Mouse (Mus musculus) splenic B cell, adult 2 months (primary cell): ENCODE data around the gene Mycbp.

Experiments
- DNase-seq: peaks from one replicate; pipeline ENCODE4 v3.0.0-alpha.2; 2011; ENCODE audit warnings: low read depth, low spot score
- H3K27me3 ChIP-seq: 2 replicates; pipeline ENCODE4 v1.6.1; 2012; ENCODE audit warnings: mild to moderate bottlenecking, low read length, moderate library complexity, mixed read lengths; ENCODE audit not compliant: control insufficient read depth, poor library complexity, insufficient read depth, severe bottlenecking
- H3K36me3 ChIP-seq: 2 replicates; pipeline ENCODE4 v1.6.1; 2012; ENCODE audit warnings: mild to moderate bottlenecking, low read length, moderate library complexity, mixed read lengths; ENCODE audit not compliant: control insufficient read depth, poor library complexity, insufficient read depth, severe bottlenecking

Gene Mycbp

DNA sequence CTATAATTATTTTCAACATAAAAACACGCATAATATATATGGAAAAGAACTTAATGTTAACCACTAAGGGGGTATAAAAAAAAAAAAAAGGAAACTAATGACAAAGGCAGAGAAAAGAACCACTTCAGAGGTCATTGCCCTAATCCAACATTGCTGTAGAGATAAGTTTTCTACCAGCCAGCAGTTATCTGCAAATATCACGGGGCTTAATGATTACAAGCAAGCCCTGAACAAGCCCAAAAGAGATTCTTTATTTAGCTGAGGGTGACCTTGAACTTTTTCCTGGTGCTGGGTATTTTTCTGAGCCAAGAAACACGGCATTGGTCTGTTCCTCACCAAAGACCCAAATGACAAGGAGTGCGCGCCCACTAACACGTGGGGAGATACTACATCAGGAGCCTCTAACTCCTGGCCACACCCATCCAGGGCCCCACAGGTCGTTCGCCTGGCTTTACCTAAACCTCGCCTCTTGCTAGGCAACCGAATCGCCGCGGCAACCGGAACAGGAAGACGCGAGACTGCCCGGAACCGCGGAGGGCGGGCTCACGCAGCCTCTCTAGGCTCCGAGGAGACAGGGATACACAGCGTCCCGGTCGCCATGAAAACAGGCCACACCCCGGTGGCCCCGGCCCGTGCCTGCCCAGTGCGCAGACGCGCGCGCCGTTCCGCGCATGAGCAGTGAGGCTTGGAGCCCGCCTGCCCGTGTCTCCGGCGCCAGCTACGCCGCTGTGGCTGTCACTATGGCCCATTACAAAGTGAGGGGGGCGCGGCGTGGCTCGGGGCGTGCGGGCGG lies at the start of gene Mycbp:
TSS of gene Mycbp (plus strand) at position 500 of the 793 bp plus-strand sequence.
- DNase-seq = peak; percentile 99
- 0 out of 2 replicates have a peak, but pooled peaks cover 1% of the 10 kb centered on the region for H3K36me3 ChIP-seq
- no peaks in the 10 kb centered on the region for H3K27me3 ChIP-seq

DNA sequence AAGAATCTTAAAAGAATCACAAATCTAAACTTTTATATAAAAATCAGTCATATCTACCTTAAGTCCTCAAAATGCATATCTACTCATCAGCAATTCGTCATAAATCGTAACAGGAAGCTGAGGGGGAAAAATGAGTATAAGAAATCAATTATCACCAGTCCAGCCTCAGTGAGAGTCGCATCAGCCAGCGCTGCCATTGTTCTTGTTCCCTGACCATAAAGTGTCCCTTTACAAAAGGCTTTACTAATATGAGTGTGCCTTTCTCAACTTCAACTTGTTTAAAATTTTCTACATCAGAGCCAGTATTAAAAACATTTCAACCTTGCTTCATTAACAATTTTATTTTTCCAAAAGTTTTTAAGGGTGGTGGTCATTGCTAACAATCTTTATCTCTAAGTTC lies 47.7 kb upstream of the Mycbp start:
- DNase-seq = no peak
- no peaks in the 10 kb centered on the region for H3K36me3 ChIP-seq

DNA sequence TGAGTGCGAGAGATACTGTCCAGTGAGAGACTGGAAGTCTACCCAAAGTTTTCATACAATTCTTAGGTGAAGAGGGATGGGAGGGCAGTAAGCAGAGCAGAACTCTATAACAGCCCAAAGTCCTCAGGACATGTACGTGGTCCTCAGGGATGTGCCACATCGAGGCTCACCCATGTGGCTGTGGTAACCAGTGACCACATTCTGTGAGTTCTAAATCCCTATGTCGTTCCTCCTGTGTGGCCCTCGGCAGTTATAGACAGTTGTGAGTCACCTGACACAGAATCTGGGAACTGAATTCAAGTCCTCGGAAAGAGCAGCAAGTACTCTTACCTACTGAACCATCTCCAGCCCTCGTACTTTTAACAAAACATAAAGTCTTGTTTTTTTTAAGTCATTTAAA lies 46.5 kb upstream of the Mycbp start:
- Histone ChIP-seq H3K36me3 (no peaks in the 10 kb centered on the region), H3K27me3 (no peaks in the 10 kb centered on the region)
- no peak for DNase-seq

More for the DNA sequence above, 47.7 kb upstream of the Mycbp start:
- no peaks in the 10 kb centered on the region for H3K27me3 ChIP-seq

DNA sequence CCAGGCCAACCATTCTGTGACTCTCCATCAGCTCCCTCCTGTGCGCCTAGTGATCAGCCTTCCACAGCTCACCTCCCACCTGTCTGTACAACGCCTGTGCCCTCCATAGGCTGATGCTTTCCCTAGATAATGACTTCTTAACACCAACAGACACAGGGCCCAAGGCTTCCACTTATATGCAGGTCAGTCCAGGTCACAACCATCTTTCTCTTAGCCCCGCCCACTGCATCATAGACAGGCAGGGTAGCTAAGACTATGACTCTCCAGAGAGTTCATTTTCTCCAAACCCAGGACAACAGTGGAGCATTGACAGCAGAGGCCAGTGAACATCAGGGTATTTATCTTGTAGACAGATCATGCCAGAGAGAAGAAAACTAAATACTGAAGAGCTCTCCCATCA lies 45.3 kb upstream of the Mycbp start, which contains the start of gene 4933427I04Rik:
TSS of gene 4933427I04Rik (plus strand) at position 301 of the 400 bp plus-strand sequence.
- H3K36me3 ChIP-seq = no peaks in the 10 kb centered on the region
- no peak for DNase-seq
- H3K27me3 ChIP-seq = no peaks in the 10 kb centered on the region

DNA sequence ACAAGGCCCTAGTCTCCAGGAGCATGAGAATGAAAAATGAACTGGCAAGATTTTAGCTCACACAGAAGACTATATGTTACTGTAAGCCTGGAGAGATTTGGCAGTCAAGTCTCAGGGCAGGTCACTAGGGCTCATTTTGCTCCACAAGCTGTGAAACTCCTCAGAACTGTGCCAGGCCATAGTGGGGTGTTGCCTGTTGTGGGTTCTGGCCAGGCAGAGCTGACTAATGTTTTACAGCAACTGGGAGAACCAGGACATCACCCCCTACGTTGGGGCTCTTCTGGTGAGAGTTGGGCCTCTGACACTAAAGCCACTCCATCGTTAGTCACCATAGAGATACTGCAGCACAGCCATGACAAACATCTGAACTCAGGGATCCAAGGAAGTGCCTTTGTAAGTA lies 44.8 kb upstream of the Mycbp start:
- no peaks in the 10 kb centered on the region for H3K27me3 ChIP-seq
- no peak for DNase-seq
- no peaks in the 10 kb centered on the region for H3K36me3 ChIP-seq

DNA sequence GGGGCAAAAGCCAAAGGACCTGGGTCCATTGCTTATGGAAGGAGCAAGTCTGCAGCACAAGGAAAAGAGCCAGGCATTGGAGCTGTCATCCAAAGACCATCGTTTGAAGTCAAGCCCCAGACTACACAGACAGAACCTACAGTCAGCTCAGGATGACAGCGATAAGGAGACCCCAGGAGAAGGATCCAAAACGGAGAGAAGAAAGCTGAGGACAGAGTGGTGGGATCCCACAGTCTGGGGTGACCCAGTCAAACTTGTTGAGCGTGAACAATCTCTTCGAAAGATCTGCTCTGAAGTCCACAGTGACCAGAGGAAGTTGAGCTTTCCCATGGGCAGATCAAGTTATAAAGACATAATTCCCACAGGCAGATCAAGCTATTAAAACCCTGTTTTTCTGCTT lies 44.0 kb upstream of the Mycbp start:
- DNase-seq = no peak
- no peaks in the 10 kb centered on the region for H3K27me3 ChIP-seq
- no peaks in the 10 kb centered on the region for H3K36me3 ChIP-seq

DNA sequence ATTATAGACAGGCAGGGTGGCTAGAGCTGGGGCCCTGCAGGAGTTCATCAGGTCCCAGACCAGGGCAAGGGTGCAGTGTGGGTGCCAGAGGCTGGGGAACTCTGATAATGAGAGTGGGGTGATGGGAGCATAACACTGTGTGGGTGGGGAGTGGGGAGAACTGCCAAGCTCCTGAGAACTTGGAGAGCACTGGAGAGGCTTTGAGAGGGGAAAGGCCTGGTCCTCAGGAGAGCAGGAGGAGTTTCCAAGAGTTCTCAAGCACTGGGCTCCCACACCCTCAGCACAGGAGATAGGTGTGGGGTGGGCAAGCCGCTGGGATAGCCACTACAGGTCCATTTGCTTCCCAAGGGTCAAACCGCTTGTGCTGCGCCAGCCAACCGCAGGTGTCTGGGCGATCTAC lies 10.9 kb upstream of the Mycbp start:
- Histone ChIP-seq H3K36me3 (no peaks in the 10 kb centered on the region), H3K27me3 (no peaks in the 10 kb centered on the region)
- no peak for DNase-seq

DNA sequence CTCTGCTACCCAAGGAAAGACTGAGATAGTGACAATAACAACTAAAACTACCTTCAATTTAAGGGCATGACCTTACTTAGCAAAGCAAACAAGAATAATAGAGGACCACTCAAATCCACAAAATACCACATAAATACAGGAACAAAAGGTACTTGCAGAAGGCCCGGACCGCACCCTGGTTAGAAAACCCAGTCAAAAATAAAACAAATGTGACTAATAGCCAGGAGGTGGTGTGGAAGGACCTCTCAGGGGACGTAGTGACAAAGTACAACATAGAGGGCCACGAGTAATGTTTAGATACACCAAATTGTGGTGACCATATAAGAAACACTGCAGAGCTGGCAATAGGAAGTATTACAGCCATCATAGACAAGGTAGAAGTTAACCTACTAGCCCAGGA lies 10.3 kb upstream of the Mycbp start:
- Histone ChIP-seq H3K27me3 (no peaks in the 10 kb centered on the region), H3K36me3 (no peaks in the 10 kb centered on the region)
- no peak for DNase-seq

DNA sequence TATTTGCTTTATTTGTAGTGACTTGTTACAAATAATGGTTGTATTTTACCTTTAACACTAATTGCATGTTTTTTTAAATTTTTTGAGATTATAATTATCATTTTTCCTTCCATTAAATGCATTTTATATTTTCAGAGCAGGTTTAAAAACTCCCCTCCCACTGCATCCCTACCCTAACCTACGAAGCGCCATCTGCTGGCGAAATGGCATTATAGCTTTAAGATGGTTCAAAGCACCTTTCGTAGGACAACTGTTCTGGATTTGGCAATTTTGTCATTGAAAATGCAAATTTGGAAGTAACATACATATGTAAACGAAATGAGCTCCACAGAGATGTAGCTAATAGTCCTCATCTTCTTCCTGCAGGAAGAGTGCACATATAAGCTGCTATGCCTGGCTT lies 5.9 kb upstream of the Mycbp start:
- Histone ChIP-seq H3K27me3 (no peaks in the 10 kb centered on the region), H3K36me3 (no peaks in the 10 kb centered on the region)
- DNase-seq = peak; percentile 76

DNA sequence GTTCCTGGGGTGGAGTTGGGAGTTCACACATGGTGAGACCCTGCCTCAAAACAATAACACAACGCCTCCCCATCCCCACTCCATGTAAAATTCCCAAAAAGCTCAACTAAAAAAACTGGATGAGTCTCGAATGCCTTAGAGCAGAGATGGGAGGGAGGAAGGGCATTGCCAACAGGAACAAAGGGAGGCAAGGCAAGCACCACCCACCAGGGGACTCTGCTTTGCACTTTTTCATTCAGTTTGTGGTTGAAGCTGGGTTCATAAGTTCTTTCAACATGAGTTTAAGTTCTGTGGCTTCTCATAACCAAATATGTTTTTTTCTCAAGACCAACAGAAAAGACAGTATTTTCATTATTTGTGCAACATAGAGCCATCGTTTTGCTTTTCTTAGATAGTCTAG lies 1.2 kb upstream of the Mycbp start:
- H3K36me3 ChIP-seq = no peaks in the 10 kb centered on the region
- no peak for DNase-seq
- no peaks in the 10 kb centered on the region for H3K27me3 ChIP-seq

DNA sequence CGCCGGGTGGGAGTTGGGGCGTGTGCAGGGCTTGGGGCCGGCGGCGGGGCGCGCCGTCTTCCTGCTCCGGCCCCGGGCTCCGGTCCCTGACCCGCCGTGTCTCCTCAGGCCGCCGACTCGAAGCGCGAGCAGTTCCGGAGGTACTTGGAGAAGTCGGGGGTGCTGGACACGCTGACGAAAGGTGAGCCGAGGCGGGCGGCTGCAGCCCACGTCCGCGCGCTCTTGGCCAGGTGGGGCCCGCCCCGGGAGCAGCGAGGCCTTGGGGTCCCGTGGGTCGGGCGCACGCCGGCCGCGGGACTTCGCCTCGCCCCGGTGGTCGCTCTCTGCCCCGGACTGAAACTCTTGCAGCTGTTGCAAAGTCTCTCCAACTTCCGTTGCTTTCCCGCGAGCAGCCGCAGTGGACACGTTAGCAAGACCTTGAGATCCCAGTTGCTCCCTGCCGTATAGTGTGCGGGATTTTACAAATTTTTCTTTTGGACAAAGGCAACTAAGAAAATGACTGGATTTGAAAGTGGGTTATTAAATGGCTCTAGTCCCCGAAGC lies 565 bp downstream of the Mycbp start:
- Histone ChIP-seq H3K27me3 (no peaks in the 10 kb centered on the region), H3K36me3 (0 out of 2 replicates have a peak, but pooled peaks cover 1% of the 10 kb centered on the region)
- DNase-seq = no peak

DNA sequence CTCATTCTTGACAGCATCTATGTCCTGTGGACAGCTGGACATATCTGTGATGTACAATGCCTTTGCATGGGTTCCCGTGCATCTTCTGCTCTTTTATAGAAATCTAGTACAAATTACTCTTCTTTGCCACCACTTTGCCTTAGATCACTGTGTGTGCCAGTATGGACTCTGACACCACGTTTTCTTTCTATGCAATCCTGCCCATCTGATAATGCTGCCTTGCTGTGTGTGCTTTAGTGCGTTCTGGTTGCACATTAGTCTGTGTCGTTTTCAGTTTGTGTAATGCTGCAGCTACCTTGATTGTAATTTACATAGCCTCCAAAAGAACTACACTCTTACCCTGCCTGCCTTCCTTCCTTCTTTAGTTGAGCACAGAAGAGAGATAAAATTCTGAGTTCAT lies 6.9 kb downstream of the Mycbp start:
- Histone ChIP-seq H3K36me3 (peaks cover 3% of the 10 kb centered on the region; the same call in 1 of the 2 replicates), H3K27me3 (no peaks in the 10 kb centered on the region)
- DNase-seq = no peak

DNA sequence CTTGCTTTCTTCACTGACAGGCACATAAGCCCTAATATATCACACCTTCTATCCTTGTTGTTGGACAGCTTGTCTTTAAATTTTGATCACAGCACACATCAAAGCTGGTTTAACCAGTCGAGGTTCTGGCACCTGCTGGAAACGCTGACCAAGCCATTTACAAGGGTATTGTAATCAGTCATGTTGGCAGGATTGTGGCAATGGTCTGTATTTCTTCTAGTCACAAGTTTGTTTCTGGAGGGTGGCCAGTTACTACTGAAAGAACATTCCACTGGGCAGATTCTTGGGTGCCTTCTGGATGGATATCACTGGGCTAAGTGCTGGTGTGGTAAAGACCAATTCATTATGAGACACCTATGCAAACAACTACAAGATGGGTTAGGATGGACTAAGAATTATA lies 7.8 kb downstream of the Mycbp start:
- peaks cover 3% of the 10 kb centered on the region; the same call in 1 of the 2 replicates for H3K36me3 ChIP-seq
- no peak for DNase-seq

DNA sequence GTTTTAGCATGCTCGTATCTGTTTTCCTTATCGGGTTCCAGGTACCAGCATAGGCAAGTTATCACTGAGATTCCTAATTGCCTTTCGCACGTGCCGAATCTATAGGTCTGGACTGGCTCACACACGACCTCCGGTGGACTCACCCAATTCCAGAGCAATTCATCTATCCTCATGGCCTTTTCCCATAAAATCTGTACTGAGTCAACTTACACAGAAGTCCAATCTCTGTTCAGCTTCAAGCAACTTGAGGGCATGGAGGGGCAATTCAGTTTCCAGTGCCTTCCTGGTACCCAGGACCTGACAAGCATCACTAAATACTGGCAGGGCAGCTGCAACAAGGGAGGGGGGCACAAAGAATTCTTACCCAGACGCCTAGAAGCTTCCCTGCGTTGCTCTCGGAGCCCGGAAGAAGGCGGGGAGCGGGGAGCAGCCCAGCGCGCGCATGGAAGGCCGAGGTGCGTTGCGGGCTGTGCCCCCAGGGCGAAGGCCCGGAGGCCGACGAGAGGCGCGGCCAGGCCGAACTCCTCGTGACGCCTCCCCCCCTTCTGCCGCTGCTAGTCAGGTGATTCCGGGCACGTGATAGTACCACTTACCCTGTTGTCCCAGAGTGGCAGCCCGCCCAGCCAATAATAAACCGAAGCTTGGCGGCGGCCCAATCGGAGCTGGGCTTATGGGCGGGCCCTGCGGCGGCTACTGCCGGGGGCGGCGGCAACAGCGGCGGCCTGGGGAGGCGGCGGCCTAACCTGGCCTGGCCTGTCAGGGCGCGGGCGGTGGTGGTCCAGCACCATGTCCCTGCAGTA lies 12.3 kb downstream of the Mycbp start, which contains the start of gene Rragc:
TSS of gene Rragc (plus strand) at position 699 of the 800 bp plus-strand sequence.
- no peaks in the 10 kb centered on the region for H3K27me3 ChIP-seq
- H3K36me3 ChIP-seq = peaks cover 7% of the 10 kb centered on the region
- peak; percentile 99 for DNase-seq

More for the DNA sequence above, 7.8 kb downstream of the Mycbp start:
- no peaks in the 10 kb centered on the region for H3K27me3 ChIP-seq
